Mouse (Mus musculus) layer of hippocampus, adult 2 months (tissue): Measurements from ENCODE around the gene Tmem209. TPM values are rescaled to one million over a fixed set of nuclear protein-coding genes. Genes with fewer than 3 reads are reported as not detected.

ENCODE experiments used
- DNase-seq, 2 experiments: peaks; one replicate each; pipeline ENCODE4 v3.0.0; 2022; ENCODE audit warnings: low spot score in 2 of 2
- H3K27ac ChIP-seq: fragments of 200-600 bp; 2 replicates; pipeline ENCODE4 v1.8.1; 2022
- H3K4me3 ChIP-seq: fragments of 200-600 bp; 2 replicates; pipeline ENCODE4 v1.8.1; 2022; ENCODE audit warnings: mild to moderate bottlenecking
- CTCF ChIP-seq: fragments of 200-600 bp; conservative IDR thresholded peaks from 2 replicates; pipeline ENCODE4 v1.8.1; 2022; ENCODE audit warnings: antibody characterized with exemption, mild to moderate bottlenecking, moderate library complexity
- total RNA-seq, 2 experiments: library from RNA; stranded (reverse); gene quantifications; 2 replicates each; pipeline ENCODE4 v1.2.3; 2021

The Tmem209 gene
- total RNA-seq, 2 experiments from 2014 or later = 19.5 to 23.0 TPM

DNA sequence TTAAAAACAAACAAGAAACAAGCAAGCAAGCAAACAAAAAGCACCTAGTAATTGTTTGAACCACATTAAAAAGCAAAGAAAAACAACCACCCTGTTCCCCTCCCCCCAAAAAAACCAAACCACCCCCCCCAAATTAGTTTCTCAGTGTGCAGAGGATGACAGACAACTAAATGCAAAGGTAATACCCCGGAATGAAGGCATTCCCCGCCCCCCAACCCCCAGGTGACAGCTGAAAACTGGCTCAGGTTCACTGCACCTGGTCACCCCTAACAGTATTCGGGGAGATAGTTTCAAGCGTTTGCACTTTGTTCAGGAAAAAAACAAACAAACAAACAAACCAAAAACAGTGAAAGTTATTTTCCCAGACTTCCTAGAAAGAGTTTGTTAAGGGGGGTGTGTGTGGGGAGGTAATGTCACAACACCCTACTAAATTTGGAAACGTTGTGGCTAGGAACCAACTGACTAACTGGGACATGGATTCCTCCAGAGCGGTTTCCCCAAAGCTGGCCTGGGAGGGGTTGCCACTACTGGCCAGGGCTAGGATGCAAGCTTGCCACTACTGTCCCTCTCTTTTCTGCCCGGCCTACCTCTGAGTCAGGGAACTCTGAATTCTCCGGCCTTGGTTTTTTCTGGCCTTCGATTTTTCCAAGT lies 38.2 kb upstream of the Tmem209 start:
- Histone ChIP-seq H3K4me3 (peak overlapping the region; percentile 21; the same call in 1 of the 2 replicates), H3K27ac (no peak overlapping the region)
- no peak for TF ChIP-seq CTCF
- DNase-seq = no peak

DNA sequence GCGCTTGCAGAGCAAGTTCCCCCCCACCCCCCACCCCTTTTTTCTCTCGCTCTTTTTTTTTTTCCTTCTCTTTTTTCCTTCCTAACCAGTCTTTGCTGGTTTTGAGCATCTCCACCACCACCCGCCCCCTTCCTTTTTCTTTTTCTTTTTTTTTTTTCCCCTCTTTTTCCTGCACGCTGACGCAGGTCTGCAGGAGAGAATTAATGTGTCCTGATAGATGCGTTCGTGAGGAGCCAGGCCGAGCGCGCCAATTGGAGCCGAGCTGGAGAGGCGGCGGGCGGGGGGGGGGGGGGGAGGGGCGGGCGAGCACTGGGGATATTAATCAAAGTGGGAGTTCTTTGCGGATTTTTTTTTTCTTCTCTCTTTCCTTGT lies 37.7 kb upstream of the Tmem209 start:
- no peak for DNase-seq
- H3K27ac ChIP-seq = peak overlapping the region; percentile 76
- peak overlapping the region; percentile 21 for H3K4me3 ChIP-seq
- TF ChIP-seq CTCF = no peak

- Histone ChIP-seq H3K4me3 (peak overlapping the region; percentile 21), H3K27ac (peak overlapping the region; percentile 76)
- no peak for DNase-seq
- TF ChIP-seq CTCF = no peak
Observed at GRCm38 (mm10) chr6:30546571-30547273, 37.1 kb upstream of the Tmem209 start.

- no peak for TF ChIP-seq CTCF
- Histone ChIP-seq H3K4me3 (no peak overlapping the region), H3K27ac (no peak overlapping the region)
- DNase-seq = no peak
Observed at GRCm38 (mm10) chr6:30545689-30546088, 36.1 kb upstream of the Tmem209 start.

- no peak overlapping the region for H3K27ac ChIP-seq
- no peak for DNase-seq
Observed at GRCm38 (mm10) chr6:30543851-30544250, 34.3 kb upstream of the Tmem209 start.

GRCm38 (mm10) chr6:30543077-30543476 lies 33.5 kb upstream of the Tmem209 start:
- H3K4me3 ChIP-seq = no peak overlapping the region
- no peak for TF ChIP-seq CTCF
- no peak overlapping the region for H3K27ac ChIP-seq
- DNase-seq = no peak

More at GRCm38 (mm10) chr6:30543851-30544250, 34.3 kb upstream of the Tmem209 start:
- no peak overlapping the region for H3K4me3 ChIP-seq
- TF ChIP-seq CTCF = no peak

- H3K27ac ChIP-seq = no peak overlapping the region
- no peak overlapping the region for H3K4me3 ChIP-seq
Observed at GRCm38 (mm10) chr6:30542277-30542676, 32.7 kb upstream of the Tmem209 start.

DNA sequence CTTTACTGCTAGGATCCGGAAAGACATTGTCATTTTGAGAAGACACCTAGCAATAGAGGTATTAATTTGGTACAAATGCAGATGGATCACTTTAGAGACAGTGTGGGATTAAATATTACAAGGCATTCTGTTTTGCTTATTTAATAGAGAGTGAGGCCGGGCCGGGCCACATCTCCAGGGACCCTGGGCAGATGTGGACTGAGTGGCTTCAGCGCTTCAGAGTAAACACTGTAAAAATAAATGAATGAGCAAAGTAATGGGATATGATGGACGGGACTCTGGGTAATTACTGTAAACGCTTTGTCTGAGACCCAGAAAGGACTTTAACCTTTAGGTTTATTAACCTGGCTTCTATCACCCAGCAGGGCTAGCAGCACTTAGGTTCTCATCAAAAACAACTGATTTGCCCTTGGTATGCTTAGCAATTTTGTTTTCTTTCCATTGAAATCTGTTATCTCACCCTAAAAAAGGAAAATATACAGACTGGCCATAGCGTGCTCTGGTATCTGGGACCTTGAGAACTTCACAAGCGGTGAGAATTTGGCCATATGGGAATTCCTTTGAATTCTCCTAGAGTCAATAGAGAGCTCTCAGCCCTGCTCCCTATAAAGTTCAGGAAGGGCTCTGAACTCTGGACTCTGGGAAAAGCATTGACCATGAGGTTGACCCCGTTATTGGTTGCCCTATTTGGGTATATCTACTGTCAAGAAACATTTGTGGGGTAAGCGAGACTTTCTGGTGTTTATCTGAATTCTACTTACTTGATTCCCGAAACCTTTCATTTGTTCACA lies 31.6 kb upstream of the Tmem209 start, which contains the start of gene Cpa2:
TSS of gene Cpa2 (plus strand) at position 574 of the 791 bp plus-strand sequence.
- DNase-seq = no peak
- TF ChIP-seq CTCF = no peak
- no peak within 1 kb of the TSS for H3K4me3 ChIP-seq
- no peak within 1 kb of the TSS for H3K27ac ChIP-seq

More at GRCm38 (mm10) chr6:30542277-30542676, 32.7 kb upstream of the Tmem209 start:
- DNase-seq = no peak
- TF ChIP-seq CTCF = no peak

- Histone ChIP-seq H3K4me3 (no peak overlapping the region), H3K27ac (no peak overlapping the region)
- no peak for DNase-seq
- TF ChIP-seq CTCF = no peak
Observed at GRCm38 (mm10) chr6:30538800-30539199, 29.2 kb upstream of the Tmem209 start.

DNA sequence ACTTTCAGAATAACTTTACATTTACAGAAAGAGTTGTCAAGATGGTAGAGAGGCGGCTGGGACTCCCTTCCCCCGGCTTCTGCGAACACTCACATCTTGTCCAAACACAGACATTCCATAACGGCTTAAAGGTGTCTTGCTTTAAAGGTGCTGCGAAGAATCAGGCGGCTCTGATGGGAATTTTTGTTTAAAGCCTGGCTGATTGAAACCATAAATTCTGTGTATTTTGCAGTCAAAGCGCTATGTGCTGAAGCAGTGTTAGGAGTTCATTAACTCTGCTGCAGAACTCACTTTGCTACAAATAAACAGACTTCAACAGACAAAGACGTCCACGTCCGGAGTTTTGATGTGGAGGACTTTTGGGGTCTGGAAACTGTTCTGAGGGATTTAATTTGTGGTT lies 28.7 kb upstream of the Tmem209 start:
- no peak overlapping the region for H3K4me3 ChIP-seq
- TF ChIP-seq CTCF = no peak
- DNase-seq = no peak
- H3K27ac ChIP-seq = no peak overlapping the region

DNA sequence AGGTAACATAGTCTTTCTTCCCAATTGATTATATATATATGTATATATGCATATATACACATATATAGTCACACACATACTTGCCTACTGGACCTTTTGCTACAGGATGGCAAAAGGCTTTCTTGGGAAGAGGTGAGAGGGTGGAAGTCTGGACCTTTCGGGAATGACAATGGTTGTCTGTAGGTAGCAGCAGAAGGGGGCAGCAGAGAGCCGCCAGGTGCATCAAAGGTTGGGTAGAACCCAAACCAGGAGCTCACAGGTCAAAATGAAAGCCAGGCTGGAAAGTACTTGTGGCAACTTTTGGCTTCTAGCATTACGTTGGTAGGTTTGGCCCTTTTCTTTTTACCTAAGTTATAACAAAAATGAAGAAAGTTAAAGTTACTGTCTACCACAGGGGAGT lies 25.8 kb upstream of the Tmem209 start:
- Histone ChIP-seq H3K27ac (no peak overlapping the region), H3K4me3 (no peak overlapping the region)
- no peak for DNase-seq
- peak; percentile 84 for TF ChIP-seq CTCF

- DNase-seq = peak; percentile 25 to 57
- Histone ChIP-seq H3K27ac (no peak overlapping the region), H3K4me3 (no peak overlapping the region)
- no peak for TF ChIP-seq CTCF
Observed at GRCm38 (mm10) chr6:30528800-30529199, 19.2 kb upstream of the Tmem209 start.

- H3K4me3 ChIP-seq = no peak overlapping the region
- DNase-seq = no peak
- TF ChIP-seq CTCF = no peak
- H3K27ac ChIP-seq = no peak overlapping the region
Observed at GRCm38 (mm10) chr6:30526586-30527515, 17.3 kb upstream of the Tmem209 start.
